Mouse (Mus musculus) gastrocnemius, postnatal 36 days (tissue): Measurements from ENCODE around the gene Dhx33. TPM values are rescaled to one million over a fixed set of nuclear protein-coding genes. Genes with fewer than 3 reads are reported as not detected.

Source experiments
- DNase-seq, 2 experiments: peaks; one replicate each; pipeline ENCODE4 v3.0.0; 2022
- intact Hi-C: fragments of 180-260 bp; cut with DNase I; formaldehyde crosslinking; loops from one replicate; pipeline ENCODE4 v1.15.1; 2025
- total RNA-seq, 2 experiments: library from RNA; stranded (reverse); gene quantifications; 2 replicates each; pipeline ENCODE4 v1.2.3; 2021

The Dhx33 gene
- total RNA-seq, 2 experiments from 2014 or later: 6.5 to 8.0 TPM

GRCm38 (mm10) chr11:70935316-70935715 lies 68.9 kb downstream of the Dhx33 start:
- intact Hi-C loops: no loop called here
- DNase-seq: no peak

Other genes with a start within 250 kb of the Dhx33 start
- gene Zfp3, start 240.2 kb downstream of the Dhx33 start, total RNA-seq: 10 to 100 TPM in 1 of 2 experiments, 1 to 10 TPM in 1; 7.4 to 11.4 TPM
- not detected for gene Scimp, start 191.9 kb downstream of the Dhx33 start, total RNA-seq
- gene Rabep1, start 159.7 kb downstream of the Dhx33 start, total RNA-seq: 10 to 100 TPM; 27.0 to 31.3 TPM
- 10 to 100 TPM; 26.5 to 32.2 TPM for gene Nup88, start 34.5 kb downstream of the Dhx33 start, total RNA-seq
- gene Rpain, start 34.2 kb downstream of the Dhx33 start, total RNA-seq: 10 to 100 TPM; 11.2 to 13.7 TPM
- 100 to 1,000 TPM in 1 of 2 experiments, 10 to 100 TPM in 1; 96.4 to 119 TPM for gene C1qbp, start 21.4 kb downstream of the Dhx33 start, total RNA-seq
- gene Mis12, start 15.2 kb upstream of the Dhx33 start, total RNA-seq: 1 to 10 TPM; 3.3 to 4.0 TPM
- 10 to 100 TPM; 11.7 to 12.6 TPM for gene Derl2, start 15.4 kb upstream of the Dhx33 start, total RNA-seq
- gene 6330403K07Rik, start 29.1 kb upstream of the Dhx33 start, total RNA-seq: under 1 TPM in 1 of 2 experiments, not detected in 1; 0.17 TPM
- under 1 TPM; 0.22 to 0.38 TPM for gene Nlrp1a, start 140.3 kb upstream of the Dhx33 start, total RNA-seq
- gene Nlrp1b, start 226.3 kb upstream of the Dhx33 start, total RNA-seq: under 1 TPM in 1 of 2 experiments, not detected in 1; 0.07 TPM